Mouse (Mus musculus): ENCODE data around the gene Hacd3. TPM values are rescaled to one million over a fixed set of nuclear protein-coding genes. Genes with fewer than 3 reads are reported as not detected.

Hacd3 gene
- polyA plus RNA-seq, 1 experiment: 1.6 TPM

DNA sequence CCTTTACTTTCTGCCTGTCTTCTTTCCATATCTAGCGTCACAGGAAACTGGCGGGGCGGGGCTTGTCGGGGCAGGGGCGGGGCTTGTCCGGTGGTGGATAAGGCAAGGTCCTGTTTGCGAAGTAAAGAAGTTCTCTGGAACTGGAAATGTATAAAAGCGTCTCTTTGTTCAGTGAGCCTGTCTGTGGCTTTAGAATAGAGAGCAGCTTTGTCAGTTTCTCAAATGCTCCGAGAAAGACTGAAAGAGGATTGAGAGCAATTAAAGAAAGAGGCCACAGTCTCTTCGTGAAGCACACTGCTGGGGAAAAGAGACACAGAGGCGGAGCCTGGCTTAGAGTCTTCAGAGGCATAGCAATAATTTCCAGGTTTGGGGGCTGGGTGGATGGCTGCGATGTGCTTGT, 65.2 kb downstream of the Hacd3 start:
- TF ChIP-seq GATA1 (IDR thresholded peaks at IDR 0.05; ENCODE audit: borderline replicate concordance, low read length) (no peak), FLI1 (IDR thresholded peaks at IDR 0.05; ENCODE audit: low read length) (no peak)
- H3K4me1 ChIP-seq: peaks cover 68% of the 10 kb centered on the region
- H3K27me3 ChIP-seq (replicated peaks): peaks cover 4% of the 10 kb centered on the region
- peaks cover 20% of the 10 kb centered on the region for H3K36me3 ChIP-seq (replicated peaks; ENCODE audit: low read length)
- peaks cover 10% of the 10 kb centered on the region; the same call in 1 of the 2 replicates for H3K9me3 ChIP-seq
- peak overlapping the region; percentile 88 for H3K4me3 ChIP-seq (replicated peaks)

DNA sequence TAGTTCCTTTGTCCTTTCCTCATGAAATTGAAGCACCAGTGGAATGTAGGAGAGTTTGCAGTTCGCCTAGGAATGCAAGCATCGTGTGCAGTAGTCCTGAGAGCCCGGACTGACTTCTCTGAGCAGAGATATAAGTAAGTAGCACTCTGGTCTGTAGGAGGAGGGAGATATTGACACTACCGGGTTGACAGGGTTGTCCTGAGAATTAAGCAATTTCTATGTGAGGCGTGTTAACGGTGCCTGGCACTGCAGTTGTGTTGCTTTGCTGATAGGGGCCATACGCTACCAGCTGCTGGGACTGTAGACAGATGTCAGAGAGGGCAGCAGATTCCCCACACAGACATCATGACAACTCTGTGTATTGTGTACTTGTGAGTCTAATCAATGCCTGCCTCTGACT, 68.3 kb downstream of the Hacd3 start:
- Histone ChIP-seq H3K36me3 (replicated peaks; ENCODE audit: low read length) (peaks cover 25% of the 10 kb centered on the region), H3K9me3 (peaks cover 10% of the 10 kb centered on the region; the same call in 1 of the 2 replicates), H3K4me3 (replicated peaks) (no peak overlapping the region), H3K4me1 (peaks cover 53% of the 10 kb centered on the region), H3K27me3 (replicated peaks) (peaks cover 26% of the 10 kb centered on the region)
- TF ChIP-seq FLI1 (IDR thresholded peaks at IDR 0.05; ENCODE audit: low read length) (no peak), GATA1 (IDR thresholded peaks at IDR 0.05; ENCODE audit: borderline replicate concordance, low read length) (no peak)

DNA sequence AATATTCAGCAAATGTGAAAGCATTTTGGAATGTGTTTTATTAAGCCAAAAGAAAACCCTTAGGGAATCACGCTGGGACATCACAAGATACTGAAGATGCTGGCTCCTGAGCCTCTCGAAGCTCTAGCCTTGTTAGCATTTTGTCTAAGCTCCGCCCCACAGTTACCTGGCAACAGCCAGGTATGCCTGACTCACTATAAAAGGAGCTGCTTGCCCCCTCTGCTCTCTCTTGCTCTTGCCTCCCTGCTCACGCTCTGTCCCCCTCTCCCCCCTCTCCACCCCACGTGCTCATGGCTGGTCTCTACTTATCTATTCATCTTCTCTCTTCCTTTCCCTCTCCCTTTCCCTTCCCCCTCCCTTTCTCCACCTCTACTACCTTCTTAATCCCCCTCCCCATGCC, 69.4 kb downstream of the Hacd3 start:
- Histone ChIP-seq H3K27me3 (replicated peaks) (peaks cover 32% of the 10 kb centered on the region), H3K4me3 (replicated peaks) (no peak overlapping the region), H3K36me3 (replicated peaks; ENCODE audit: low read length) (peaks cover 27% of the 10 kb centered on the region), H3K9me3 (peaks cover 10% of the 10 kb centered on the region; the same call in 1 of the 2 replicates), H3K4me1 (peaks cover 55% of the 10 kb centered on the region)
- TF ChIP-seq FLI1 (IDR thresholded peaks at IDR 0.05; ENCODE audit: low read length) (no peak), GATA1 (IDR thresholded peaks at IDR 0.05; ENCODE audit: borderline replicate concordance, low read length) (no peak)

DNA sequence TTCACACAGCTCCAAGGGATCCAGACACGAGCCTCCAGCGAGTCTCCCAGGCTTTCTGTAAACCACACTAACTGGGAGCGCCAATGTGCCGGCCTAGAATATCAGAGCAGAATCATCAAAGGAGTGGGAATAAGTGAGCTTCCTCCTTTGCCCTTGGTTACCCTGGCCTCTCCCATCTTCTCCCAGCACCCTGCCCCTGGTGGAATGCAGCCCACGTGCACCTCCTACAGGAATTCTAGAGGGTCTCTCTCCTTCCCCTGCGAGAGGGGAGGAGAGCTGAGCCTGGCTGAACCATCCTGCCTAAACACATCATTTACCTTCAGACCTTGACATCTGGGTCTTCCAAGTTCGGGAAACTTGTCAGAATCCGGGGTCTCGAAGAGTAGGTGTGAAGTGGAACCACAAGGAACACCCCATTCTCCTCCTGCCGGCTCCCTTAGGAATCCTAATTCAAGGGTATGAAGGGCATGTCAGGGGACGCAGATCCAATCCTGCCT, 70.3 kb downstream of the Hacd3 start, which contains the start of gene Slc24a1:
TSS of gene Slc24a1 (minus strand) at position 447 of the 497 bp plus-strand sequence.
- no peak for TF ChIP-seq FLI1 (IDR thresholded peaks at IDR 0.05; ENCODE audit: low read length)
- no peak for TF ChIP-seq GATA1 (IDR thresholded peaks at IDR 0.05; ENCODE audit: borderline replicate concordance, low read length)
- H3K9me3 ChIP-seq: peaks cover 10% of the 10 kb centered on the region; the same call in 1 of the 2 replicates
- peaks cover 32% of the 10 kb centered on the region for H3K27me3 ChIP-seq (replicated peaks)
- H3K4me3 ChIP-seq (replicated peaks): no peak within 1 kb of the TSS
- H3K4me1 ChIP-seq: peaks cover 55% of the 10 kb centered on the region
- H3K36me3 ChIP-seq (replicated peaks; ENCODE audit: low read length): peaks cover 27% of the 10 kb centered on the region

DNA sequence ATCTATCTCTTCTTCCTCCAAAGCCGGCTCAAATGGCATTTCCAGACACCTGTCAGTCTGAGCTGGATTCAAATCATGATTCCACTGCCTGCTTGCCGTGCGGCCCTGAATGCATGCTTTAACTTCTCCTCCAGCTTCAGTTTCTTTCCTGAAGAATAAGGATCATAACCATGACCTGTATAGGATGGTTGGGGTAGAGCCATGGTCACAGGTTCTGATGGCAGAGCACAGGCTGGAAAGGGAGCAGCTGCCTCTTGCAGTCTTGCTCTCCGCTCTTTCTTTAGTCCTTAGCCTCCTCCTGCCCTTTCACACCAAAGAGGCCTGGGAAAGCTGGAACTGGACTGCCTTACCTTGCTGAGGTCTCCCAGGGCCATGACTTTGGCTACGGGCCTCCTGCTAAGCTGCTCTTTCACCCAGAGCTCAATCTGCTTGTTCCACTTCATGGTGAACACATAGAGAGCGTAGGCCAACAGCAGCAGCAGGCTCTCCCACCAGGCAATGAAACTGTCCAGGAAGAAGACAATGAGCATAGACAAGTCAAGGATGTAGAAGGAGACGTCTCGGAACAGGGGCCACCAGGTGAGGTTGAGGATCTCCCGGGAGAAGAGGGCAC, 73.9 kb downstream of the Hacd3 start:
- no peak overlapping the region for H3K4me3 ChIP-seq (replicated peaks)
- peaks cover 26% of the 10 kb centered on the region for H3K36me3 ChIP-seq (replicated peaks; ENCODE audit: low read length)
- H3K9me3 ChIP-seq: no peaks in the 10 kb centered on the region
- TF ChIP-seq GATA1 (IDR thresholded peaks at IDR 0.05; ENCODE audit: borderline replicate concordance, low read length) (no peak), FLI1 (IDR thresholded peaks at IDR 0.05; ENCODE audit: low read length) (no peak)
- peaks cover 47% of the 10 kb centered on the region for H3K4me1 ChIP-seq
- peaks cover 31% of the 10 kb centered on the region for H3K27me3 ChIP-seq (replicated peaks)

DNA sequence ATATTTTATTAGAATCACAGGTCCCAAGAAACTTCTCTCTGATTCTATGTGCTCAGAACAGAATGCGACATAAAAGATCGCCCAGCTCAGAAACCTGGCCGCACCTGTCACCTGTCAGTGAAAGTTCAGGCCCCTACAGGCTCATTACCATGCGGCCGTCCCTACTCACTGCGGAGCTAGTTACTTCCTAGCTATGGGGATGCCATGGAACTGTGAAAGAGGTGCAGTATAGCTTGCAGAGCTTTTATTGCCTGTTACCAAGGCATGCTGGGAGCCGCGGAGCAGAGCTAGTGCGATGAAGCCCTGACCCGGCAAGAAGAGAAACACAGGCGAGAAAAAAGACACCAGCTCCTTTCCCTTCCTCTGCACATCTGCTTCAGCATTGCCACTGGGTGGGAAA, 77.5 kb downstream of the Hacd3 start:
- Histone ChIP-seq H3K27me3 (replicated peaks) (peaks cover 13% of the 10 kb centered on the region), H3K4me3 (replicated peaks) (no peak overlapping the region), H3K36me3 (replicated peaks; ENCODE audit: low read length) (peaks cover 25% of the 10 kb centered on the region), H3K9me3 (no peaks in the 10 kb centered on the region), H3K4me1 (peaks cover 59% of the 10 kb centered on the region)
- TF ChIP-seq GATA1 (IDR thresholded peaks at IDR 0.05; ENCODE audit: borderline replicate concordance, low read length): no peak
- TF ChIP-seq FLI1 (IDR thresholded peaks at IDR 0.05; ENCODE audit: low read length): no peak

DNA sequence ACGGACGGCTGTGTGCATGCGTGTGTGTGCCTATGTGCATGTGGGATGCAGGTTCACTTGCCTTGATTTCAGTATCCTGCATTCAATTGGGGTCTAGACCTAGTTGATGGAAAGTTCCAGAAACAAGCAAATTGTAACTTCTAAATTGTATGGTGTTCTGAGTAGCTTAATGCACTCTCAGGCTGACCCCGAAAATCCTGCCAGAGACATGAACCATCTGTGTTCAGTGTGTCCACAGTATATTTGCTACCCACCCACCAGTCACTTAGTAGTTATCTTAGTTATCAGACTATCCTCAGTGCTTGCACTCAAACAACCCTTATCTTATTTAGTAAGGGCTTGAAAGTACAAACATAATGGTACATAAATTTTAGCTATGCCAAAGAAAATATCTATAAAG, 79.8 kb downstream of the Hacd3 start:
- TF ChIP-seq GATA1 (IDR thresholded peaks at IDR 0.05; ENCODE audit: borderline replicate concordance, low read length): no peak
- no peak for TF ChIP-seq FLI1 (IDR thresholded peaks at IDR 0.05; ENCODE audit: low read length)
- H3K27me3 ChIP-seq (replicated peaks): no peaks in the 10 kb centered on the region
- peaks cover 22% of the 10 kb centered on the region for H3K36me3 ChIP-seq (replicated peaks; ENCODE audit: low read length)
- no peaks in the 10 kb centered on the region for H3K9me3 ChIP-seq
- H3K4me3 ChIP-seq (replicated peaks): no peak overlapping the region
- H3K4me1 ChIP-seq: peaks cover 65% of the 10 kb centered on the region

DNA sequence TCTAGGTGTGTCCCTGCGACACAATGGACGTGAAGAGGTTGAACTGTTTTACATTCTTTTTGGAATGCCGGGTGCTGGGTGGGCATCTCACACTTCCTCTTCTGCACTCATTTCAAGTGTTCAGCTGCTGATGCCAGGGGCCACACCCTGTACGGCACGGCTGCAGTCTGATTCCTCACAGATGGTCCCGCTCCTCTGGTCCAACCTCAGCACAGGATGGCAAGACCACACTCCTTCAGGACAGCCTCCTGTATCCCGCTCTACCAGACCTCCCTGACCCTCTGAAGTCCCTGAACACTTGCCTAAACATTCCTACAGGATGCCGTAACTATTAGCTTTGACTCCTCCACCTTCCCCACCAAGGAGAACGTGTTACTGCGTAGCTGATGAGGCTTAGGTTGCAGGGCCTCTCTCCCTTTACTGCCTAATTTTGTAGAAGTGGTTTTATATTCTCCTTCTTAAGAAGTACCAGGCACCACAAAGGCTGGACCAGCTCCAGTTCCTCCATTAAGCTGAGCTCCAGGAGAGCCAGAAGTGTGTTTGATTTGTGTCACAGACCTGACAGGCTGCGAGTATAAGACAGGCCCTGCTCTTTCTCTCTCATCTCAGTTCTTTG, 80.7 kb downstream of the Hacd3 start:
- H3K27me3 ChIP-seq (replicated peaks): no peaks in the 10 kb centered on the region
- H3K4me1 ChIP-seq: peaks cover 65% of the 10 kb centered on the region
- H3K9me3 ChIP-seq: no peaks in the 10 kb centered on the region
- no peak overlapping the region for H3K4me3 ChIP-seq (replicated peaks)
- TF ChIP-seq GATA1 (IDR thresholded peaks at IDR 0.05; ENCODE audit: borderline replicate concordance, low read length): no peak
- TF ChIP-seq FLI1 (IDR thresholded peaks at IDR 0.05; ENCODE audit: low read length): no peak
- peaks cover 22% of the 10 kb centered on the region for H3K36me3 ChIP-seq (replicated peaks; ENCODE audit: low read length)

DNA sequence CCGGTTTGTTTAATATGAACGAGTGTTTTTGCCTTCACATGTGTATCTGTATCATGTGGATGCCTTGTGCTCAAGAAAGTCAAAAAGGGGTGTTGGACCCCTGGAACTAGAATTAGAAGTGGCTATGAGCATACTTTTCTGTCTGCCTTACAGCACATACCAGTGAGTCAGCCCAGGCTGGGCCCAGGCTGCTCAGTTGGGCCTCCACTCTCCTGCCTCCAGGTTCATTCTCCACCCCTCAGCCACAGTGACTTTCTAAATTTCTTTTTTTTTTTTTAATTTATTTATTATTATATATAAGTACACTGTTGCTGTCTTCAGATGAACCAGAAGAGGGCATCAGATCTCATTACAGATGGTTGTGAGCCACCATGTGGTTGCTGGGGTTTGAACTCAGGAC, 81.7 kb downstream of the Hacd3 start:
- H3K4me1 ChIP-seq: peaks cover 69% of the 10 kb centered on the region
- peak overlapping the region; percentile 69 for H3K4me3 ChIP-seq (replicated peaks)
- TF ChIP-seq GATA1 (IDR thresholded peaks at IDR 0.05; ENCODE audit: borderline replicate concordance, low read length): no peak
- TF ChIP-seq FLI1 (IDR thresholded peaks at IDR 0.05; ENCODE audit: low read length): no peak
- H3K36me3 ChIP-seq (replicated peaks; ENCODE audit: low read length): peaks cover 15% of the 10 kb centered on the region
- no peaks in the 10 kb centered on the region for H3K9me3 ChIP-seq
- H3K27me3 ChIP-seq (replicated peaks): no peaks in the 10 kb centered on the region

DNA sequence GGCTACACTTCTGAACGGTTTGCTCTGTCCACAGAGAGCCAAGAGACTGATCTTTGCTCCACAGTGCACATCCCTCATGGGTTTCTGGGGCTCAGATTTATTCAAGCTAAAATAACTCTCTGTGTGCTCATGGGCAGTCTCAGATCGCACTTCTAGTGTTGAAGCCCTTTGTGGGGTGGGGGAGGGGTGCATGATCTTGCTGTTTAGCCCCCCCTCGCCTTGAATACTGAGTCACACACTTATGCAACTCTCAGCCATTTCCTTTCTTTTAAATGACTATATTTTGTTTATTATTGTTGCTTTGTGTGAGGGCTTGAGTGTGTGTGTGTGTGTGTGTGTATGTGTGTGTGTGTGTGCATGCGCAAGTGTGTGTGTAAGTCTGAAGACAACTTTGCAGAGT, 82.2 kb downstream of the Hacd3 start:
- TF ChIP-seq FLI1 (IDR thresholded peaks at IDR 0.05; ENCODE audit: low read length) (no peak), GATA1 (IDR thresholded peaks at IDR 0.05; ENCODE audit: borderline replicate concordance, low read length) (no peak)
- H3K27me3 ChIP-seq (replicated peaks): no peaks in the 10 kb centered on the region
- peak overlapping the region; percentile 90 for H3K4me3 ChIP-seq (replicated peaks)
- H3K4me1 ChIP-seq: peaks cover 74% of the 10 kb centered on the region
- H3K36me3 ChIP-seq (replicated peaks; ENCODE audit: low read length): peaks cover 13% of the 10 kb centered on the region
- H3K9me3 ChIP-seq: no peaks in the 10 kb centered on the region

All from megakaryocyte, embryonic 14.5 days (primary cell).